Mouse (Mus musculus): ENCODE data around the gene Sall2. TPM values are rescaled to one million over a fixed set of nuclear protein-coding genes. Genes with fewer than 3 reads are reported as not detected.
"Not testable (repeated sequence)": the region's sequence is repeated elsewhere in the genome, so short reads cannot be mapped to it uniquely, and the experiment has no call there.

Gene Sall2
- total RNA-seq, 2 experiments from 2014 or later: 0.42 to 0.62 TPM

DNA sequence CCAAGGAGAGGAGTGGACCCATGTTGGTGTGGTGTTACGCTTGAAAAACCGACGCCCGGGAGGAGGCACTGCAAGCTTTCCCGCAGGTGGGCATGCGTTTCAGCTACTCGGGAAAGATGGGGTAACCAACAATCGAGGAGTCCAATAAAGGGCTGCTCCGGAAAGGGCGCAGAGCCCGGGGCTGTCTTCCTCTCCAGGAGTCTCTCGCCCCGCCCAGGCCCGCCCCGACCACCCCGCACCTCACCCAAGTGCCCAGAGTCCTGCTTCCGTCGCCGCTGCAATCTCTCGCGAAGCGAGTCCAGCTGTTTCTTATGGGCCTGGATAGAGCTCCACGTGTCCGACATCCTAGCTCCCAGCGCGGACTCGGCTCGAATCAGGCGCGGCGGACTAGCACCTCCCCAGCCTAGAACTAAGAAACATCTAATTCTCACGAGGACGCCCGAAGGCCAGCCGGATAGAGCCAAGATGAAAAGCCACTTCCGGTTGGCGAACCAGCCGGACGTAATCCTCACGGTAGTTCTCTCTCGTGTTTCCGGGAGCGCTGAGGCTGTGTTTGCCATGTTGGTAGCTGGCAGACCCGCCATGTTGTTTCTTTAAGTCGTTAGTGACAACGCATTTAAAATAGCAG is 23.8 kb downstream of the Sall2 start, which contains the start of gene Mettl3:
TSS of gene Mettl3 (minus strand) at position 485 of the 628 bp plus-strand sequence.
- peak; percentile 92 for ATAC-seq (replicated peaks; ENCODE audit: poor library complexity)

DNA sequence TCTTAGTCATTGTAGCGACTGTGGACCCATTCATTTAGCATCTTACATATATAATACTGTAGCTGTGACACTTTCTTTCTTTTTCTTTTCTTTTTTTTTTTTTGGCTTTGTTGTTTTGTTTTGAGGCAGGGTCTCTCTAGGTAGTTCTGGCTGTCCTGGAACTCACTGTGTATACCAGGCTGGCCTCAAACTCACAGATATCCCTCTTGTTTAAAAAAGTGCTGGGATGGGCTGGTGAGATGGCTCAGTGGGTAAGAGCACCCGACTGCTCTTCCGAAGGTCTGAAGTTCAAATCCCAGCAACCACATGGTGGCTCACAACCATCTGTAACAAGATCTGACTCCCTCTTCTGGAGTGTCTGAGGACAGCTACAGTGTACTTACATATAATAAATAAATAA is 25.0 kb downstream of the Sall2 start:
- not testable (repeated sequence) for ATAC-seq (replicated peaks; ENCODE audit: poor library complexity)

DNA sequence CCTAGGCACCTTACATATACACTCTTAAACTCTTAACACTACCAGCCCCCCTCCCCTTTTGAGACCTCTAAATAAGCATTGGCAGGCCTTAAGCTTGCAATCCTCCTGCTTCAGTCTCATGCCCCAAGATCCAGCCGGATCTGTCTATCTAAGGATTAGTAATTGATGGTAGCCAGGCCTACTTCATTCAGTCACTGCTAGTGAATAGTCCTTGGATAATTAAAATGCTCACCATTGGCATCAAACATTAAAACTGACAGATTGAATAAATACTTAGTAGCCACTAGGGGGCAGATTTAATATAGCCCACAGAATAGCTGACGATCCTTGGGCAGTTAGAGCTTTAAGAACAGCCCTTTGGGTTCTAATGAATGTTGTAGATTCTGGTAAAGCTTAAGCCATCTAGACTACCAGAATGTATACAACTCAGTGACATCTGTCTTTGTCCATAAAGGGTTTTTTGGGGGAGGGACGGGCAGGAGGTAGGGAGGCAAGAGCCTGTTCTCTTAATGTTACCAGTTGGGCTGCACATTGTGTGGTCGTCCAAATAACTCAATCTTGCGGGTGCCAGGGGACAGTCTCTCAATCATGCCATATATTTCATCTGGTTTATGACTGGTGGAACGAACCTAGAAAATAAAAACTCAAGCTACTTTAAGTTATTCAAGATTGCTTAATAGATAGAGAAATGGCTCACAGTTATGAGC is 32.9 kb downstream of the Sall2 start:
- peak; percentile 85 for ATAC-seq (replicated peaks; ENCODE audit: poor library complexity)

DNA sequence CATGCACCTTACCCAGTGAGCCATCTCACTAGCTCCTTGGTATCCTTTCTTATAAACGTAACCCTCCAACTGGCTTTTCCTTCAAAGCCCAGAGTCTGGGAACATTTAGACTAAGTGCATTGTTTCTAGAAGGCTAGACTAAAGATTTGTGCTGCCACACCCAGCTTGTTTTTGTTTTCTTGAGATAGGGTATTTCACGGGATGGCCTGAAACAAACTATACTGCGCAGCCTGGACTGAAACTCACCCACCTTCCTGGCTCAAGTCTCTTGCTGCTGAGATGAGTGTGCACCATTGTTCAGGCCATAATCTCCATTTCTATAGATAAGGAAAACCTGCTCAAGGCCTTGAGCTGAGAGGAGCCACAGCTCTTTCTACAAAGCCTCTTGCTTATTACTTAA is 44.4 kb downstream of the Sall2 start:
- ATAC-seq (replicated peaks; ENCODE audit: poor library complexity): no peak

DNA sequence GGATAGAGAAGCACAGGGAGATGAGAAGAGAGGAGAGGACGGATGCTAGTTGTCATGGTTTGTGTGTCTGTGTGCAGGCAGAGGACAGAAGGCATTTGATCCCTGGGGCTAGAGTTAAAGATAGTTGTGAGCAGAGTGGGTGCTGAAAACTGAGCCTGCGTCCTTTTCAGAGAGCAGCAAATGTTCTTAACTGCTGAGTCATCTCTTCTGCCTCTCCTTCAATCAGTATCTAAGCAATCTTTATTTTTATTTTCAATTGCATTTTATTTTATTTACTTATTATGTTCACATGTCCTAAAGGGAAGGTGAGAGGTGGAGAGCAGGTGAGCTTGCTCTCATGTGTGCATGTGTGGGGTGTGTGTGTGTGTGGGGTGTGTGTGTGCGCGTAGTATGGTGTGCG is 44.9 kb downstream of the Sall2 start:
- ATAC-seq (replicated peaks; ENCODE audit: poor library complexity): no peak

DNA sequence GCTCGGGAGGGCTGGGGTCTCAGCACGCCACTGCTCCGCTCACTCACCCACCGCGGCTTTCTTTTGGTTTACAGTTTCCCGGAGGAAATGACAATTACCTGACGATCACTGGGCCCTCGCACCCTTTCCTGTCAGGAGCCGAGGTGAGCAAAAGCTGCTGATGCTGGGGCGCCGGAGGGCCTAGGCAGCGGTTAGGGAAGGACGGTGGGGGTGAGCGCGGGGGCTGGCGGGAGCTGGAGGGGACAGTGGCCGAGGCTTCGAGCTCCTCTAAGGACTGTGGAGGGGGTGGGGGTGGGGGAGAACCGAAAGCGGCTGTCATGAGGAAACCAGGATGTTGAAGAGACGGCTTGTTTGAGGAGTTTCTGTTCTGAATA is 48.8 kb downstream of the Sall2 start:
- ATAC-seq (replicated peaks; ENCODE audit: poor library complexity): peak; percentile 21

DNA sequence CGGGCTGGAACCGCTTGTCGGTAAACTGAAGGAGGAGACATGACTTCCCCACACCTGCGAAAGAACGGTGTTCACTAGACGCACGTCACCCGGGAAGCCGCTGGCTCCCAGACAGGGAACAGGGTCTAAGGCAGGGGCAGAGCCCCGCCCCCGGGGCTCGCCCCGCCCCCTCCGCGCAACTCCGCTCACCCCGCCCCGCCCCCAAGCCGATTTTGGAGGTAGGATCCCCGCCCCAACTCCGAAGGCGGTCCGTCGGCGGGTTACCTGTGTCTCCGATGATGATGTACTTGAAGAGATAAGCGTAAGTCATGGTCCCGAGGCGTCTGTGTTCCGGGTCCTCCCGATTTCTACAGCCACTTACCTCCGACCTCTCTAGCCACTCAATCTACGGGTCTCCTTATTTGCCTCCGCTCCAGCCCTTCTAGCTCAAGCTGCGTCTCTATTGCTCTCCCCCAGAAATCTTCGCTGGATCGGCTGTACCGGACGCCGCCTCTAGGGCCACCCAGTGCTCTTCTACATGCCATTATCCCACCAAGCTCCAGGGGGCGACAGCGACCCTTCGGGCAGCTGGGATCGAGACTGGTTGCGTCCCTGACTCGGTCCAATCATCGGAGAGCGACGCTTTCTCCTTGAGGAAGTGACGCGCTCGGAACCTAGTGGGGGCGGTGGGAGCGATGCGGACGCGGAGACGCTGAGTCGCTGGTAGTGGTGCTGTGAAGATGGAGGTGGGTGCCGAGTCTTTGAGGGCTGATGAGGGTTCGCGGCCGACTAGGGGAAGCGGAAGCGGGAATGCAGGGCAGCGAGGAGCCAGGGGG is 49.4 kb downstream of the Sall2 start, which contains the start of the genes Tox4 and Rab2b:
TSS of gene Tox4 (plus strand) at position 215 of the 815 bp plus-strand sequence.
TSS of gene Rab2b (minus strand) at position 614 of the 815 bp plus-strand sequence.
- ATAC-seq (replicated peaks; ENCODE audit: poor library complexity): peak; percentile 94

DNA sequence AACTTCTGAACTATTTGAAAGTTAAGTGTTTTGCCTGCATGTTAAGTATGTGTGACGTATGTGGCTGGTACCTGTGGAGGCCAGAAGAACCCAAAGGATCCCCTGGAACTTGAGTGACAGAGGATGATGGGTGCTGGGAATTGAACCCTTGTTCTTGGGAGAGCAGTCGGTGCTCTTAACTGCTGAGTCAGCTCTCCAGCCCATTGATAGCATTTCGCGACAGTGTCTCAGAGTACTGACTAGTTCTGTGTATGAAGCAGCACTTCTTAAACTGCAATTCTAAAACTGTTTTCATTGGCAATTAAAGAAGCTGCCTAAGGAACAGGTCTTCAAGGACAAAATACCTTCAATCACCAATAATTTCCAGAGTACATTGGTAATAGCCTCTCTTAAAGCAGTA is 51.4 kb downstream of the Sall2 start:
- no peak for ATAC-seq (replicated peaks; ENCODE audit: poor library complexity)

DNA sequence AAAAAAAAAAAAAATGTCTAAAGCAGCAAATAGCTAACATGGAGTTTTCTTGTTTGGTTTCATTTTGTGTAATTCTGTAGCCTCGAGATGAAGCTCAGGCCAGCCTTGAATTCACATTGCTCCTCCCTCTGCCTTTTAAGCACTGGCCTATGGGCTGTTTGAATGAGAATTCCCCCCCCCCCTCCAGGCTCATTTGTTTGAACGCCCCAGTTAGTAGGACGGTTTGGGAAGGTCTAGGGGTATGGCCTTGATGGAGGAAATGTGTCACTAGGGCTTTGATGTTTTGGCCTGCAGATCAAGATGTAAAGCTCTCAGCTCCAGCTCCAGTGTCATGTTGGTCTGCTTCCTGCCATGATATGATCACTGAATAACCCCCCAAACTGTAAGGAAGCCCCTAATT is 55.8 kb downstream of the Sall2 start:
- ATAC-seq (replicated peaks; ENCODE audit: poor library complexity): no peak

Other genes starting within 250 kb of the Sall2 start
- 353 and 414 TPM in 2 replicates for gene Hnrnpc, start 224.7 kb downstream of the Sall2 start, total RNA-seq (2015)
- gene Hnrnpc, start 224.7 kb downstream of the Sall2 start, total RNA-seq (2017): 560 and 665 TPM in 2 replicates
- gene Rpgrip1, start 218.1 kb downstream of the Sall2 start, total RNA-seq (2015): 5.2 and 7.9 TPM in 2 replicates
- gene Rpgrip1, start 218.1 kb downstream of the Sall2 start, total RNA-seq (2017): 3.3 and 7.1 TPM in 2 replicates
- 90.6 and 92.7 TPM in 2 replicates for gene Supt16, start 131.3 kb downstream of the Sall2 start, total RNA-seq (2015)
- 219 and 256 TPM in 2 replicates for gene Supt16, start 131.3 kb downstream of the Sall2 start, total RNA-seq (2017)
- gene Chd8, start 71.0 kb downstream of the Sall2 start, total RNA-seq (2015): 78.7 and 79.5 TPM in 2 replicates
- 43.7 and 57.7 TPM in 2 replicates for gene Chd8, start 71.0 kb downstream of the Sall2 start, total RNA-seq (2017)
- 34.0 and 35.8 TPM in 2 replicates for gene Tox4, start 49.6 kb downstream of the Sall2 start, total RNA-seq (2015)
- gene Tox4, start 49.6 kb downstream of the Sall2 start, total RNA-seq (2017): 41.2 and 43.0 TPM in 2 replicates
- 6.5 and 8.1 TPM in 2 replicates for gene Rab2b, start 49.2 kb downstream of the Sall2 start, total RNA-seq (2015)
- gene Rab2b, start 49.2 kb downstream of the Sall2 start, total RNA-seq (2017): 3.7 and 5.0 TPM in 2 replicates
- 49.6 and 50.3 TPM in 2 replicates for gene Mettl3, start 23.6 kb downstream of the Sall2 start, total RNA-seq (2015)
- 40.3 and 40.8 TPM in 2 replicates for gene Mettl3, start 23.6 kb downstream of the Sall2 start, total RNA-seq (2017)
- gene Olfr1513, start 27.6 kb upstream of the Sall2 start, total RNA-seq (2015): not detected in 2 replicates
- not detected in 2 replicates for gene Olfr1513, start 27.6 kb upstream of the Sall2 start, total RNA-seq (2017)
- not detected in 2 replicates for gene Olfr1512, start 50.4 kb upstream of the Sall2 start, total RNA-seq (2015)
- gene Olfr1512, start 50.4 kb upstream of the Sall2 start, total RNA-seq (2017): not detected in 2 replicates
- not detected in 2 replicates for gene Olfr1511, start 68.6 kb upstream of the Sall2 start, total RNA-seq (2015)
- gene Olfr1511, start 68.6 kb upstream of the Sall2 start, total RNA-seq (2017): not detected in 2 replicates
- gene Olfr1510, start 85.6 kb upstream of the Sall2 start, total RNA-seq (2015): not detected in 2 replicates
- gene Olfr1510, start 85.6 kb upstream of the Sall2 start, total RNA-seq (2017): not detected in 2 replicates
- gene Olfr1509, start 114.2 kb upstream of the Sall2 start, total RNA-seq (2015): not detected in 2 replicates
- not detected in 2 replicates for gene Olfr1509, start 114.2 kb upstream of the Sall2 start, total RNA-seq (2017)
- not detected in 2 replicates for gene Olfr1508, start 138.7 kb upstream of the Sall2 start, total RNA-seq (2015)
- not detected in 2 replicates for gene Olfr1508, start 138.7 kb upstream of the Sall2 start, total RNA-seq (2017)
- not detected in 2 replicates for gene Olfr1507, start 167.0 kb upstream of the Sall2 start, total RNA-seq (2015)
- not detected in 2 replicates for gene Olfr1507, start 167.0 kb upstream of the Sall2 start, total RNA-seq (2017)

All from megakaryocyte progenitor cell, adult 5-6 weeks (primary cell).